Mouse (Mus musculus) adrenal gland (tissue): ENCODE data around the gene Prr12.

Source experiments
- intact Hi-C: fragments of 180-260 bp; cut with DNase I; formaldehyde crosslinking; loops from one replicate; pipeline ENCODE4 v1.15.1; 2025

Gene Prr12

DNA sequence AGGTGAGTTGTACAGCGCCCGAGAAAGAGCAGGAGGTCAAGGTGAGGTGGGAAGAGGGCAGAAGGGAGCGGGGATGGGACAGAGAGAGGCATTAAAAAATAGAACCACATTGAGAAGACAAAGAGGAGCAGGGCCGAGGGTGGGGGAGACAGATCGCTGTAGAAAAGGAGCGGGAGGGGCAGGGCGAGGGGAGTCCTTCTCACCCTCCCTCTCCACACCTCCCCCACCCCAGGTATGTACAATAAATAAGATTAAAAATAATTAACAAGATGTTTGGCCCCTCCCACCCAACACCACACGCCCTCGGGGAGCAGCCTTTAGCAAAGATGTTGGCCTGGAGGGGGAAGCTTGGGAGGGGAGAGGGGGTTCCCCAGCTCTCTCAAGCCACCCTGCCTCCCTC lies 24.9 kb downstream of the Prr12 start:
- intact Hi-C loops = no loop called here

DNA sequence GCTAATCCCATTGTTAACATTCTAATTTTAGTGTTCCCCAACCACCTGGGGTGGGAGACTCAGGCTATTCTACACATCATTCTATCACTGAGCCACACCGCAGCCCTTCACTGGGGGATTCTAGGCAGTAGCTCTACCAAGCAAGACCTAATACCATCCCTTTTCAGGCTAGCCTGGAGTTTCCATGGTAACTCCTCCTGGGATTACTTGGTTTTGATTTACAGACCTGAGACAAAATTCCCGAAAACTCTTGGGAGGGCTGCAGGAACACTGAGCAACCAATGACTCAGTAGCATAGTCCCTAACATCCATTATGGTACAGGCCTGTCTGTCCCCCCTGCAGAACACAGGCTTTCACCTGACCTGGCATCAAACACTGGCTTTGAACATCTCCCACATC lies 26.4 kb downstream of the Prr12 start:
- intact Hi-C loops = no loop called here

DNA sequence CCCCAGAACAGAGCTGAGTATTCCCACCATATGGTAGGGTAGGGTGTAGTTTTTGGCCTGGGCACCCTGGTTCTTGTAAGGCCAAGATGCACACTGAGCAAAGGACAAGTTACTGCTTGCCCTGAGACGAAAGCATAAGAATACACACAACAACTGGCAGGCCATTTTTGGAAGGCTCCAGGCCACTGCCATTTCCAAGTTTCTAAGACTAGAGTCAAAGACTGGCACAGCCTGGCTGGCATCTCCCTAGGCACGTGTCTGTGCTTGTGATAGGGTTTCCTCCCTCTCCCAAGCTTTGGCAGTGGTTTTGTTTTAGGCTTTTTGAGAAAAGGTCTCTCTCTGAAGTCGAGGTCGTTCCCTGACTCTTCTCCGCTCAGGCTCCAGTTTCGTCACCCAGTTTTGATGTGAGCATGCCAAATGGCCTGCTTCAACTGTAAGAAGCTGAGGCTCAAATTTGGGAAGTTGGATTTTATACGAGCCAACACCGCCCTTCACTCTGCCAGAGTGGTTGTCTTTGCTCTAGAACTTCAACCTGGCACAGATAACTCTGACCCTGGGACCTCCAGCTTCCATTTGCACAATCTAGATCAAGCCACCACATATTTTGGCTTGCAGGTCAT lies 27.0 kb downstream of the Prr12 start:
- intact Hi-C loops = no loop called here

DNA sequence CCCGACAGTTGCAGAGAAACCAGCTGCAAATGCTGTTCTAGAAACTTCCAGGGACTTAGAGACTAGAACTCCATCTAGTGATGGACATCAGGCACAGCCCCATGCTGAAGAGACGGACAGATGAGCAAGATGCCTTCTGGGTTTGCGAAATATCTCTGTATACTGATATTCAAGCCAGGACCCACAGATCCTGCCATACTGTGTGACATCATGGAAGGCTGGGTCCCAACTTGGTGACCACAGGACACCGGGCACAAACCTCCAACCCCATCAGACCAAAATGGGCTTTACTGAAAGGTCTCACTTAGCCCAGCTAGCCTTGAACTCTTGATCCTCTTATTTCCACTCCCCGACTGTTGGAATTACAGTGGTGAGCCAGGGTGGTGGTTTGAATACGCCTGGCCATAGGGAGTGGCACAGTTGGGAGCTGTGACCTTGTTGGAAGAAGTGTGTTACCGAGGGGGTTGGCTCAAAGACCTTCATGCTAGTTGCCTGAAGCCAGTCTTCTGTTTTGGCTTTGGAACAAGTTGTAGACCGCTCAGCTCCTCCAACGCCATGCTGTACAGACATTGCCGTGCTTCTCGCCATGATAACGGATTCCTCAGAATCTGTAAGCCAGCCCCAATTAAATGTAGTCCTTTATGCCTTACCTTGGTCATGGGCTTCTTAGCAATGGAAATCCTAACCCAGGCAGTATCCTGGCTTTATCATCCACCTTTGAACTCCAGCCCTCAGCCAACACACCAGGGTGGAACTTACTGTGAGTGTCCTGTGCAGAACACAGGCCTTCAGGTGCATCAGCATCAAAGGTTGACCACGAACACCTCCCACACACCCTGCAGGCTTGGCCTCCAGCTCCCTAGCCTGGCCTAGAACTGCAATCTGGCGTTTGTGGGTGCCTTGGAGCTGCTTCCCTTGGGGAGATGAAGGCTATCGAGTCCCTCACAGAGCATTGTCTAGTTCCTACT lies 28.1 kb downstream of the Prr12 start:
- intact Hi-C loops = loop anchor here (5.0 kb wide), 1 partner anchor 48 kb away; no protein-coding TSS in a partner anchor

DNA sequence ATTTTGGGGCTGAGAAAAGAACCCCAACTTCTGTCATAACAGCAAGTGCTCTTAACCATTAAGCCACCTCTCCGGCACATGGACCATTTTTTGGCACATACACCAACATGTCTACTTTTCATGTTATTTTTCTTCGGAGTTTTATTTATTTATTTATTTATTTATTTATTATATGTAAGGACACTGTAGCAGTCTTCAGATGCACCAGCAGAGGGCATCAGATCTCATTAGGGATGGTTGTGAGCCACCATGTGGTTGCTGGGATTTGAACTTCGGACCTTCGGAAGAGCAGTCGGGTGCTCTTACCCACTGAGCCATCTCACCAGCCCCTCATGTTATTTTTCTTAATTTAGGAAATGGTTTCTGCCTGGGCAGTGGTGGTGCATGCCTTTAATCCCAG lies 29.0 kb downstream of the Prr12 start:
- intact Hi-C loops = loop anchor here (5.0 kb wide), 1 partner anchor 49 kb away; no protein-coding TSS in a partner anchor

DNA sequence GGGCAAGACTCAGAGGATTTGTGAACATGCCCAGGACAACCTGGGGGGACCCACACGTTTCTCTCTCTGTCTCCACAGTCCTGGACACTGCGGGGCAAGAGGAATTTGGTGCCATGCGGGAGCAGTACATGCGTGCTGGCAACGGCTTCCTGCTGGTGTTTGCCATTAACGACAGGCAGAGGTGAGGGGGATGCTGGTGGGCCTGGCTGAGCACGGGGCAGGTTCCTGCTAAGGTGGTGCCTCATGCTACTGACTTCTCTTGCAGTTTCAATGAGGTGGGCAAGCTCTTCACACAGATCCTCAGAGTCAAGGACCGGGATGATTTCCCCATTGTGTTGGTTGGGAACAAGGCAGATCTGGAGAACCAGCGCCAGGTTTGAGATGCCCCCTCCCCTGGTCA lies 32.5 kb downstream of the Prr12 start:
- intact Hi-C loops = loop anchor here (5.0 kb wide), 1 partner anchor 52 kb away; no protein-coding TSS in a partner anchor

DNA sequence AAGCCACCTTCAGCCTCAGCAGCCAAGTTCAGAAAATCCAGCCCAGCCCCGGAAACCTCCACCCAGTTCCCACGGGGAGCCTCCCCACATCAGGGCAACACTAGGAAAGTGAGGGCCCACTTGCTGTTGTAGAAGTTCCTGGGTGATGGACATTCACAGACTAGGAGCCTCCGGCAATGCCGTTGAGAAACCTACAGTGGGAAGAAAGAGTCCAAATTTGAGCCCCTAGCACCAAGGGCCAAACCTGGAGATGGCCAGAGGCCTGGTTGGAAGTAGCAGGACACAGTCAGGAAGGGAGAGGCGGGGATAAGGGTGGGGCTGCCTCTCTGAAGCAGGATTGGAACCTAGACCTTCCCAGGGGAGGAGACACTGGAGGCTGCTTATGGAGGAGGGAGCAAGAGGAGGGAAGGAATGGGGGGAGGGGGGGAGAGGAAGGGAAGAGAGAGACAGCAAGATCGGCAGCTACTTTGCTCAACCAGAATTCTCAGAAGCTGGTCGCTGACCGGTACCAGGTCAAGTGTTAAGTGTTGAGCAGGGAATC lies 33.6 kb downstream of the Prr12 start:
- intact Hi-C loops = loop anchor here (5.0 kb wide), 1 partner anchor 33 kb away; the partner anchor contains the start of gene Prr12

DNA sequence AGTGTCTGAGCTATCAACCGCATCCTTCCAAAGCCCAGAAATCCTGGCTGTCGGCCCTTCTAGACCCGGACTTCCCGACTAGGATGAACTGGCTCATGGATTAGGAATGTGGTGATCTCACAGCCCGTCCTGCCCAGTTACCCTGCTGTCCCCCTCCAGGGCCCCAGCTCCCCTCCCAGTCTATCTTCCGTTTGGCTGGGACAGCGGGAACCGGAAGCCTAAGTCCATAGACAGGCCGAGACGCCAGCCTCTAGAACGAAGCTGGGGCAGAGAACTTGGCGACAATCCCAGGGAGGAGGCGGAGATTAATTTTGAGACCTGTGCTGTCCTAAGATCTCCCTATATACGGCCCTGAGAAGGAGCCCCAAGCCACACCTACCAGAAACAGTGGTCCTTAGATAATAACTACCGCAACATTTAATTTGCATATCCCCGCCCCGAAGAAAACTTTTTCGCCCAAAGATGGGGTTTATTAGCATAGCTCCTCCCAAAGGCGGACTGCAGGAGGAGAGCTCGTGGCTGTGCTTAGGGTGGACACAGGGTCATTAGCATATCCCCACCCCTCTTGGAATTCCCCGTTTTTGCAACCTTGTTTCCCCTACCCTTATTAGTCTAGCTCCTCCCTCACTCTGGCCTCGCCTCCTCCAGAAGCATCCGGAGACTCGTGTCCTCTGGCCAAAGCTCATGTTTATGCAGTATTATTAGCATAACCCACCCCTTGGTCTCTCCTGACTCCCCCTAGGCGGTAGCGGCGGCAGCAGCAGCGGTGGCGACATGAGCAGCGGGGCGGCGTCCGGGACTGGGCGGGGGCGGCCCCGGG lies 35.2 kb downstream of the Prr12 start, which contains the start of gene Rras:
TSS of gene Rras (plus strand) at position 720 of the 820 bp plus-strand sequence.
- intact Hi-C loops = loop anchor here (5.0 kb wide), 1 partner anchor 35 kb away; the partner anchor contains the start of gene Prr12

DNA sequence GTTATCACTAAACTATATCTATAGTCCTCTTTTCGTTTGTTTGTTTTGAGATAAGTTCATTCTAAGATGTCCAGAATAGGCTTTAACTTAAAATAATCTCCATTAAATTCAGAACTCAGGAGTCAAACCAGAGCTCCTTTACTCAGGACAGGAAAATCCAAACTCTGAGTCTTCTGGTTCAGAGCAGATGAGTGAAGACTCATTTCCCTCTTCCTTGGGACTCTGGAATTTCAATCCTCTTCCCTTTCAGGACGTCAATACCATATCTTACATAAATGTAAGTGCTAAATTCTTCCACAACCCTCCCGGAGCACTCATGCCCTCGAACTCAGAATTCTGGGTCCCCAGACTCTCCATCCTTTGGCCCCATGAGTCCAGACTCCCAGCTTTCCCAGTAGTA lies 35.9 kb downstream of the Prr12 start:
- intact Hi-C loops = loop anchor here (5.0 kb wide), 1 partner anchor 36 kb away; the partner anchor contains the start of gene Prr12

DNA sequence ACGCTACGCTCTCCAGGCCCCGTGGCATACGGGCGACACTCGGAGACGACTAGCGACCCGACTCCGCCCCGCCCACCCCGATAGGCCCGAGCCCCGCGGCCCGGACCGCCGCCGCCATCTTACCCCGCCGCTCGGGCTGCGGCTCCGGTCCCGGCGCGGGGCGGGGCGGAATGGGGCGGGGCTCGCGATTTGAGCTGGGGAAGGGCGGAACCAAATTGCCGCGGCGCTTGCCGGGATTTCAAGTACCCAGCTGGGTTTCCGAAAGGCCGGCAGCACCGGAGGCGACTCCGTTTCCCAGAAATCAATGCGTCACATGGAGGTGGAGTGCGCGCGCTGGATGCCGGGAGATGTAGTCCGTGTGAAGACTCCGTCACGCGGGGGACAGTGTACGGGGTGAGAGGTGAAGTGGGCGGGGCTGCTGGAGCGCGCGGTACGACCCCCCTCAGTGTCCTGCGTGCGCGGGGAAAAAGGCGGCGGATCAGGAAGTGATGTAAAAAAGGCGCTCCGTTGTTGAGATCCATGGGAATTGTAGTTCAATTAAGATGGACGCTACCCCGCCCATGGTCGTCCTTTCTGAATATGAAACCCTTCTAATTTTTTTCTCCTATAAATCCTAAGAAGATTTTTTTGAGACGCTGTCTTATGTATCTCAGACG lies 36.6 kb downstream of the Prr12 start, which contains the start of gene Scaf1:
TSS of gene Scaf1 (minus strand) at position 407 of the 656 bp plus-strand sequence.
- intact Hi-C loops = loop anchor here (5.0 kb wide), 1 partner anchor 36 kb away; the partner anchor contains the start of gene Prr12

DNA sequence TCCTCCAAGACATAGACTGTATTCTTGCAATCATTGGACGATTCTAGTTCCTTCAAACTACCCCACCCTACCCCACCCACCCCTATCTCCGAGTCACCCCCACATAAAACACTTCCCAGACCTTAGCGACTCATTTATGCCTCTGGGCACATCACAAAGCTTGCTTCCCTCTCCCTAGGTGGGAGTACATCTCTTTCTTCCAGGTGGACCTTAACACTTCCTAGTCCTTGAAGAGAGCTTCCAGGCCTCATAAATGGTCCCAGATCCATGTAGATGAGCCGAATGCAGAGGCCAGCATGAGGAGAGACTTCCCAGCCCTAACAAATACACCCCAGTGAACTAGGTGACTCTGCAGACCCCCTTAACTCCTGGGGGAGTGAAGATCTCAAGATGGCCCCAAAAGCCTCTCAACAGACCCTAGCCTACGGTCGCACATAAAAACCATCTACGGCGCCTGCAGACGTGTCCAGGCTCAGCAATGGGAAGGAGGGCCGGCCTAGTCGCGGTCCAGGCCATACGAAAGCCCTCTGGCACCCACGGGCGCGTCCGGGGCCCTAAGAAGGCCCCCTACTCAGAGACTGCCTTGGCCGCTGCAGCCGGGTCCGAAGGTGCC lies 37.2 kb downstream of the Prr12 start:
- intact Hi-C loops = loop anchor here (5.0 kb wide), 1 partner anchor 37 kb away; the partner anchor contains the start of gene Prr12

DNA sequence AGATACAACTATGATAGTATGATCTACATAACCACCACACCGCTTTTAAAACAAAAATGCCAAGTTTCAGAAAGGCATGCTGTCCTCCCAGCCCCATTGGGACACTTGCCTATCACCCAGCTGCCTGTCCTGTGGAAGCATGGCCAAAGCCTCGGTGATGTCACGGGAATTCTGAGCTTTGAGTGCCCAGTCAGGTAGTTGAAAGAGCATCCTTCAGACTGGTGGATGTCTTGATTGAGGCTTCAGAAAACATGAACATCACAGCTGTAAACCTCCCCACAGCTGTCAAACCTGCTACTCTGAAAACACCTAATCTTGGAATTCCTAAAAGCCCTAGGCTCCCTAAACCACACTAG lies 38.6 kb downstream of the Prr12 start:
- intact Hi-C loops = no loop called here

DNA sequence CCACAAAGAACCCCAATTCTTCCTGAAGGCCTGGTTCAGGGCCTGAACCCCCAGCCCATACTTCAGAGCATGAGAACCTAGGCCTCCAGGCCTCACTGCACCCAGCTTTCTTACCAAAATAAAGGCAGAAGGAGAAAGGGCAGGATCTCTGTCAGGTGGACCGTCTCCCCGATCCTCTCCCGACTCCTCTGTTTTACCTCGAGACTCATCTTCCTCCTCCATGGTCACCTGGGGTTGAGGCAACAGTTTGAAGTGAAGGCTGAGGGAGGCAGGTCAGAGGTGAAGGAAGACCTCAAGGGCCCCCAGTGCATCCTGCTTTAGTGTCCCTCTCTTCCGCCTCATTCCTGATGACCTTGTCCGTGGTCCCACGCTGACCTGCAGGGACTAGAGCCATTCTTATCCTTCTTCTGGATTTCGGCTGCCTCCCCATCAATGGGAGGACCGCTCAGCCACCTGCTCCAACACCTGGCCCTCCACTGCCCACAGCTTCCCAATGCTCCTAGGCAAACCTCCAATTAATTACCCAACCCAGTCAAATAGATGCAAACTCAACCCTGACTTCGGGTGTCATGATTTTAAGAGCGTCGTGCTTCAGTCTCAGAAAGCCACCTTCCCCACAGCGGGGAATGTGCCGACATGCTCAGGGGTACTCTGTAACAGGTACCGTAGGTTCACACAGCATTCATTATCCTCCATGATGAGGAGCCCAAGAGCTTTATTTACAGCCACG lies 39.1 kb downstream of the Prr12 start:
- intact Hi-C loops = no loop called here

DNA sequence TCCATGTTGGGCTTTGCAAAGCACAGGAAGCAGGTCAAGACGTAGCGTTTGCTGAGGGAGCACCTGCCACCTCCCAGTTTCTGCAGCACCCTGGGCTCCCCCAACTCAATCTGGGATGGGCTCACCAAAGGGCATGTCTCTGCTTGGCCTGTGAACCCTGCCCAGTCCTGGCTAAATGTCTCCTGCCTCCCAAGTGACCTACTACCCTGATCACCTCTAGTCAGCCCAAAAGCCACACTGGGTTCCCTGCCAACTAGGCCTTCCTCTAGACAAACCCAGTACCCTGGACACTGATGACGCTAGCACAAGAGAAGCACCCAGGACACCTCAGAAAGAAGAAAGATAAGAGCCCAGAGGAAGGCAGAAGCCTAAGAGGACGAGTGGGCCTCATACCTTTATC lies 39.9 kb downstream of the Prr12 start:
- intact Hi-C loops = no loop called here

DNA sequence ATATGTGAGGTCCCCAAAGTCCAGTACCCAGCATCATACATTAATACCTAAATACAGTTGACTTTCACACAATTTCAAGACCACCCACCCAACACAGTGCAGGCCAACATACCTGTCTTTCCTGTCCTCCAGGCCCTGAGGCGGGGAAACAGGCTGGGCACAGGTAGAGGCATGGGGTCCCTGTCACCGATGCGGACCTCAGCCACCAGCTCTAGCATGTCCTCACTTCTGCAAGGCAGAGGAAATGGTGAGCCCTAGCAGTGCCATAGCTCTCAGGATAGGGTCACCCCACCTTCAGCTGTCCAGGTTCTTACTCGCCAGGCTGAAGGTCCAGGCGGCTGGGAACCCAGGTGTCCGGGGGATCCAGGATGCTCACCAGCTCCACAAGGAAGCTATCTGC lies 40.7 kb downstream of the Prr12 start:
- intact Hi-C loops = no loop called here

DNA sequence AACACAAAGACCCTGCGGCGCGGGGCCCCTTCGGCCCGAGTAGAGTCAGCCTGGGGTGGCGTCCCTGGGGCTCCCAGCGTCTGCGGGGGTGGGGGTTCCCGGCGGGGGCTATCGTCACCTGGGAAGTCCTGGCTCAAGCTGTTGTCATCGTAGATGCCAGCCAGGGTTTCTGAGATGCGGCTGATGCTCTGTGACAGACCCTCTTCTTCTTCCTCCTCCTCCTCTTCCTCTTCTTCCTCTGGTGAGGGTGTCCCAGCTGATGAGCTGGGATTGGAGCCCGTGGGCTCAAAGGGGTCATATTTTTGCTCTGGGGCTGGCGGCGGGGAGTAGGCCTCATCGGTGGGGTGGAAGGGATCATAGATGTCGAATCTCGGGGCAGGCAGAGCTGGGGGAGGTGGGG lies 44.3 kb downstream of the Prr12 start:
- intact Hi-C loops = no loop called here

DNA sequence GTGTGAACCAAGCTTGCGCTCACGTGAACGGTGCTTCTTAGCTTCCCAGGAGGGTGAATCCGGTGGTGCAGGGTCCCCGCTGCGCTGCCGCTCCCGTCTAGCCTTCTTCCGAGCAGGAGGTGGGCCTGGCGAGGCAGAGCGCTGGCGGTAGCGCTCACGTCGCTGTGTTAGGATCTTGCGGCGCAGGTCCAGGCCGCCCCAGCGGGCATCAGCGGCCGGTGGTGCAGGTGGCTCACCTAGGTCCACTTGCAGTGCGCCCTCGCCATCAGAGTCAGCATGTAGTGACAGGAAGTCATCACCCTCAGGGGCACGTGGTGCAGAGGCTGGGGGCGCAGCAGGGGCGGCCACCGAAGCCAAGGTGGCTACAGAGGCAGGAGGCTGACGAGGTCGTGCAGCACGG lies 44.8 kb downstream of the Prr12 start:
- intact Hi-C loops = no loop called here

DNA sequence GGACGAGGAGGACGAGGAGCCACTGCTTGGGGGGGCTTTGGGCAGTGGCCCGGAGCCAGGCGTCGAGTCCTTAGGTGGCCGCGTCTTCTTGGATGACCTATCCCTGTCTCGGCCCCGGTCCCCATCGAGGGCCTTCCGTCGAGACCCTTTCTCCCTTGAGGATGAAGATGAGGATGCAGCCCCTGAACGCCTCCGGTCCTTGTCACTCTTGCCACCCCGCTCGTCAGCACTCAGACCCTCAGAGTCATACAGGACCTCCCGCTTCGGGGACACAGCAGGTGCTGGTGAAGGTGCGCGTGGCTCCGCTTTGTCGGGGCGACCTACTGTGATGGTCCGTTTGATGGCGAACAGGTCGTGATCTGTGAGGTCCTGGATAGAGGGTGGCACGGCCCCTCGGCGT lies 45.5 kb downstream of the Prr12 start:
- intact Hi-C loops = no loop called here

DNA sequence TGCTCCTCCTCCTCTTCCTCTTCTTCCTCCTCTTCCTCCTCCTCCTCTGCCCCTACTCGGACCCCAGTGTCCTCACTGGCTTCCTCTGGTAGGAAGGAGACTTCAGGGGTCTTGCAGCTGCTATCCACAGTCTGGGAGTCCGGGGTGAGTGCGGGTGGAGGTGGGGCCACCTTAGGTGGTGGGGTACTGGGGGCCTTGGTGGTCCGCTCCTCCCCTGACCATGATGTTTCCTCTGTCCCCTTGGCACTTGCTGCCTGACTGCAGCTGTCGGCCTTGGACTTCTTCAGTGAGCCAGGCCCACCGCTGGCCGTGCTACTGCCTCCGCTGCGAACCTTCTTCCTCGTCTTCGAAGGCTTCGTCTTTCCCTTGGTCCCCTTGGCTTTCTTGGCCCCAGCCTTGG lies 46.2 kb downstream of the Prr12 start:
- intact Hi-C loops = no loop called here
